Mouse (Mus musculus) embryonic facial prominence, embryonic 12.5 days (tissue): Measurements from ENCODE around the gene Grm2. TPM values are rescaled to one million over a fixed set of nuclear protein-coding genes. Genes with fewer than 3 reads are reported as not detected.

Source experiments
- ATAC-seq: fragments of 200-750 bp; cut with Nextera tagmentation; 2 replicates; pipeline ENCODE4 v1.8.0; 2017; ENCODE audit not compliant: insufficient number of reproducible peaks, insufficient read depth, low FRiP score, low TSS enrichment
- H3K27ac ChIP-seq: fragments of 300-500 bp; sonication (generic); 2 replicates; pipeline ENCODE4 v1.5.1; 2016; ENCODE audit warnings: mild to moderate bottlenecking
- H3K27me3 ChIP-seq: fragments of 300-500 bp; sonication (generic); 2 replicates; pipeline ENCODE4 v1.6.1; 2016; ENCODE audit warnings: mild to moderate bottlenecking, moderate library complexity
- H3K36me3 ChIP-seq: fragments of 300-500 bp; sonication (generic); 2 replicates; pipeline ENCODE4 v1.6.1; 2016; ENCODE audit warnings: mild to moderate bottlenecking
- H3K4me1 ChIP-seq: fragments of 300-500 bp; sonication (generic); 2 replicates; pipeline ENCODE4 v1.6.1; 2016
- H3K4me2 ChIP-seq: fragments of 300-500 bp; sonication (generic); replicated peaks from 2 replicates; pipeline ENCODE4 v1.6.1; 2016; ENCODE audit warnings: mild to moderate bottlenecking, moderate library complexity
- H3K4me3 ChIP-seq: fragments of 300-500 bp; sonication (generic); 2 replicates; pipeline ENCODE4 v1.5.1; 2016; ENCODE audit warnings: mild to moderate bottlenecking
- H3K9ac ChIP-seq: fragments of 300-500 bp; sonication (generic); 2 replicates; pipeline ENCODE4 v1.6.1; 2016; ENCODE audit warnings: mild to moderate bottlenecking, moderate library complexity
- H3K9me3 ChIP-seq: fragments of 300-500 bp; sonication (generic); 2 replicates; pipeline ENCODE4 v1.6.1; 2016; ENCODE audit warnings: mild to moderate bottlenecking, moderate library complexity
- WGBS: fragments of 180-500 bp; shearing (Covaris S2); methylation state at CpG from one replicate; pipeline ENCODE4 v1.1.7; 2016; 5-methylcytosine and 5-hydroxymethylcytosine counted together
- polyA plus RNA-seq: library from polyadenylated mRNA; unstranded; fragments of >200 nt; fragmentation: Nextera tagmentation; extraction: Ambion mirVana; gene quantifications from 2 replicates; pipeline ENCODE4 v1.2.1, GENCODE M21; 2016

Gene Grm2
- polyA plus RNA-seq, 1 experiment from 2014 or later, result 0.93 TPM

- WGBS, result 83% methylated on average over 4 of the region's 4 CpGs
- ATAC-seq, result no peak
- Histone ChIP-seq H3K9me3 (no peaks in the 10 kb centered on the region), H3K36me3 (peaks cover 48% of the 10 kb centered on the region), H3K9ac (no peak overlapping the region), H3K27me3 (no peaks in the 10 kb centered on the region), H3K4me3 (no peak overlapping the region), H3K27ac (no peak overlapping the region), H3K4me2 (no peak overlapping the region), H3K4me1 (no peaks in the 10 kb centered on the region)
These were observed 20.7 kb upstream of the Grm2 start for GRCm38 (mm10) chr9:106676571-106676970.

- H3K4me3 ChIP-seq, result no peak overlapping the region
- WGBS, result 66% methylated on average over 9 of the region's 9 CpGs
- H3K36me3 ChIP-seq, result peaks cover 50% of the 10 kb centered on the region
- no peaks in the 10 kb centered on the region for H3K4me1 ChIP-seq
- ATAC-seq, result no peak
- no peak overlapping the region for H3K27ac ChIP-seq
- no peaks in the 10 kb centered on the region for H3K27me3 ChIP-seq
- H3K9ac ChIP-seq, result no peak overlapping the region
- H3K9me3 ChIP-seq, result no peaks in the 10 kb centered on the region
- H3K4me2 ChIP-seq, result no peak overlapping the region
These were observed 20.1 kb upstream of the Grm2 start for GRCm38 (mm10) chr9:106675965-106676364.

GRCm38 (mm10) chr9:106675480-106675879, 19.6 kb upstream of the Grm2 start:
- H3K4me1 ChIP-seq, result no peaks in the 10 kb centered on the region
- no peaks in the 10 kb centered on the region for H3K9me3 ChIP-seq
- H3K36me3 ChIP-seq, result peaks cover 55% of the 10 kb centered on the region
- H3K27me3 ChIP-seq, result no peaks in the 10 kb centered on the region
- ATAC-seq, result 0 out of 2 replicates have a peak, but pooled peaks have one; percentile 44
- no peak overlapping the region for H3K27ac ChIP-seq
- no peak overlapping the region for H3K4me3 ChIP-seq
- 0% methylated on average over 1 of the region's 1 CpGs for WGBS
- no peak overlapping the region; the same call in 1 of the 2 replicates for H3K9ac ChIP-seq
- H3K4me2 ChIP-seq, result no peak overlapping the region

GRCm38 (mm10) chr9:106673860-106674259, 18.0 kb upstream of the Grm2 start:
- 84% methylated on average over 2 of the region's 2 CpGs for WGBS
- no peak overlapping the region for H3K4me2 ChIP-seq
- H3K9me3 ChIP-seq, result no peaks in the 10 kb centered on the region
- H3K27me3 ChIP-seq, result no peaks in the 10 kb centered on the region
- no peaks in the 10 kb centered on the region for H3K4me1 ChIP-seq
- H3K27ac ChIP-seq, result no peak overlapping the region
- H3K36me3 ChIP-seq, result peaks cover 59% of the 10 kb centered on the region
- ATAC-seq, result no peak
- no peak overlapping the region for H3K9ac ChIP-seq
- no peak overlapping the region for H3K4me3 ChIP-seq

- WGBS, result 77% methylated on average over 6 of the region's 6 CpGs
- H3K27ac ChIP-seq, result no peak overlapping the region
- ATAC-seq, result no peak
These were observed 9.0 kb upstream of the Grm2 start for GRCm38 (mm10) chr9:106664856-106665255.

GRCm38 (mm10) chr9:106664433-106664832, 8.6 kb upstream of the Grm2 start:
- Histone ChIP-seq H3K36me3 (peaks cover 63% of the 10 kb centered on the region), H3K9me3 (no peaks in the 10 kb centered on the region), H3K9ac (no peak overlapping the region), H3K4me3 (no peak overlapping the region), H3K27me3 (no peaks in the 10 kb centered on the region), H3K27ac (no peak overlapping the region), H3K4me1 (no peaks in the 10 kb centered on the region), H3K4me2 (no peak overlapping the region)
- ATAC-seq, result no peak
- whole genome bisulfite sequencing, result 63% methylated on average over 4 of the region's 4 CpGs

More at GRCm38 (mm10) chr9:106664856-106665255, 9.0 kb upstream of the Grm2 start:
- Histone ChIP-seq H3K4me3 (no peak overlapping the region), H3K4me1 (no peaks in the 10 kb centered on the region), H3K27me3 (no peaks in the 10 kb centered on the region), H3K9me3 (no peaks in the 10 kb centered on the region), H3K4me2 (no peak overlapping the region), H3K9ac (no peak overlapping the region), H3K36me3 (peaks cover 63% of the 10 kb centered on the region)

GRCm38 (mm10) chr9:106663200-106663599, 7.3 kb upstream of the Grm2 start:
- no peaks in the 10 kb centered on the region for H3K4me1 ChIP-seq
- no peak overlapping the region for H3K4me2 ChIP-seq
- no peak overlapping the region for H3K27ac ChIP-seq
- H3K27me3 ChIP-seq, result no peaks in the 10 kb centered on the region
- no peaks in the 10 kb centered on the region for H3K9me3 ChIP-seq
- no peak overlapping the region for H3K4me3 ChIP-seq
- peaks cover 67% of the 10 kb centered on the region for H3K36me3 ChIP-seq
- no peak overlapping the region for H3K9ac ChIP-seq
- WGBS, result 84% methylated on average over 6 of the region's 6 CpGs
- no peak for ATAC-seq

- H3K4me2 ChIP-seq, result no peak overlapping the region
- no peak overlapping the region for H3K27ac ChIP-seq
- H3K27me3 ChIP-seq, result peaks cover 11% of the 10 kb centered on the region
- H3K9ac ChIP-seq, result no peak overlapping the region
- H3K4me1 ChIP-seq, result peaks cover 9% of the 10 kb centered on the region
- no peaks in the 10 kb centered on the region for H3K9me3 ChIP-seq
- WGBS, result 86% methylated on average over 1 of the region's 1 CpGs
- ATAC-seq, result no peak
- H3K4me3 ChIP-seq, result no peak overlapping the region
- H3K36me3 ChIP-seq, result peaks cover 51% of the 10 kb centered on the region
These were observed 4.1 kb upstream of the Grm2 start for GRCm38 (mm10) chr9:106659935-106660334.

GRCm38 (mm10) chr9:106659441-106659840, 3.6 kb upstream of the Grm2 start:
- WGBS, result 39% methylated on average over 7 of the region's 7 CpGs
- ATAC-seq, result no peak
- H3K36me3 ChIP-seq, result peaks cover 49% of the 10 kb centered on the region

GRCm38 (mm10) chr9:106657592-106657991, 1.7 kb upstream of the Grm2 start:
- Histone ChIP-seq H3K9me3 (no peaks in the 10 kb centered on the region), H3K4me1 (peaks cover 10% of the 10 kb centered on the region), H3K27me3 (peaks cover 25% of the 10 kb centered on the region), H3K36me3 (peaks cover 43% of the 10 kb centered on the region), H3K4me2 (no peak overlapping the region), H3K9ac (no peak overlapping the region), H3K4me3 (no peak overlapping the region), H3K27ac (no peak overlapping the region)
- 43% methylated on average over 5 of the region's 5 CpGs for WGBS
- ATAC-seq, result no peak

More at GRCm38 (mm10) chr9:106659441-106659840, 3.6 kb upstream of the Grm2 start:
- H3K9me3 ChIP-seq, result no peaks in the 10 kb centered on the region
- H3K4me1 ChIP-seq, result peaks cover 10% of the 10 kb centered on the region
- H3K9ac ChIP-seq, result no peak overlapping the region
- H3K27ac ChIP-seq, result no peak overlapping the region
- peaks cover 16% of the 10 kb centered on the region for H3K27me3 ChIP-seq
- H3K4me2 ChIP-seq, result no peak overlapping the region
- H3K4me3 ChIP-seq, result no peak overlapping the region

- no peak overlapping the region for H3K4me3 ChIP-seq
- no peak overlapping the region for H3K9ac ChIP-seq
- peaks cover 25% of the 10 kb centered on the region for H3K27me3 ChIP-seq
- no peak overlapping the region; the same call in 1 of the 2 replicates for H3K27ac ChIP-seq
- ATAC-seq, result no peak
- H3K4me2 ChIP-seq, result no peak overlapping the region
- H3K9me3 ChIP-seq, result no peaks in the 10 kb centered on the region
- peaks cover 35% of the 10 kb centered on the region for H3K36me3 ChIP-seq
- H3K4me1 ChIP-seq, result peaks cover 10% of the 10 kb centered on the region
- 43% methylated on average over 5 of the region's 5 CpGs for WGBS
These were observed 938 bp upstream of the Grm2 start for GRCm38 (mm10) chr9:106656820-106657219.

- Histone ChIP-seq H3K4me3 (no peak overlapping the region), H3K4me2 (no peak overlapping the region), H3K27me3 (peaks cover 29% of the 10 kb centered on the region), H3K4me1 (peaks cover 10% of the 10 kb centered on the region), H3K36me3 (no peaks in the 10 kb centered on the region), H3K9ac (no peak overlapping the region), H3K9me3 (no peaks in the 10 kb centered on the region), H3K27ac (no peak overlapping the region)
- WGBS, result 83% methylated on average over 1 of the region's 1 CpGs
- no peak for ATAC-seq
These were observed 3.2 kb downstream of the Grm2 start for GRCm38 (mm10) chr9:106652720-106653119.

- no peaks in the 10 kb centered on the region for H3K36me3 ChIP-seq
- no peak overlapping the region for H3K4me2 ChIP-seq
- ATAC-seq, result no peak
- H3K27ac ChIP-seq, result no peak overlapping the region
- H3K4me3 ChIP-seq, result no peak overlapping the region
- H3K9ac ChIP-seq, result no peak overlapping the region
- 74% methylated on average over 27 of the region's 27 CpGs for WGBS
- no peaks in the 10 kb centered on the region for H3K9me3 ChIP-seq
- no peaks in the 10 kb centered on the region for H3K4me1 ChIP-seq
- H3K27me3 ChIP-seq, result 0 out of 2 replicates have a peak, but pooled peaks cover 4% of the 10 kb centered on the region
These were observed 8.7 kb downstream of the Grm2 start for GRCm38 (mm10) chr9:106647226-106647625.
